Mouse (Mus musculus) megakaryocyte-erythroid progenitor cell, adult 5-6 weeks (primary cell): ENCODE measurements around the gene Gfra4. TPM values are rescaled to one million over a fixed set of nuclear protein-coding genes. Genes with fewer than 3 reads are reported as not detected.

Experiments
- ATAC-seq: replicated peaks from 2 replicates; pipeline ENCODE4 v1.8.0; 2016; ENCODE audit warnings: mild to moderate bottlenecking, inconsistent platforms; ENCODE audit not compliant: severe bottlenecking, poor library complexity, low FRiP score, low TSS enrichment
- total RNA-seq, 2 experiments: library from RNA; stranded (forward) in 1 of 2; stranded (reverse) in 1 of 2; fragments of 200-1000, 215-1000 nt in 1 of 2; fragments of >200 nt in 1 of 2; fragmentation: Nextera tagmentation in 1 of 2; gene quantifications; 2 replicates each; pipeline ENCODE4 v1.2.3; 2014 to 2017

Gene Gfra4
- total RNA-seq (2014; fragmentation: Nextera tagmentation), result not detected in 2 replicates
- total RNA-seq (2017), result not detected in 2 replicates

DNA sequence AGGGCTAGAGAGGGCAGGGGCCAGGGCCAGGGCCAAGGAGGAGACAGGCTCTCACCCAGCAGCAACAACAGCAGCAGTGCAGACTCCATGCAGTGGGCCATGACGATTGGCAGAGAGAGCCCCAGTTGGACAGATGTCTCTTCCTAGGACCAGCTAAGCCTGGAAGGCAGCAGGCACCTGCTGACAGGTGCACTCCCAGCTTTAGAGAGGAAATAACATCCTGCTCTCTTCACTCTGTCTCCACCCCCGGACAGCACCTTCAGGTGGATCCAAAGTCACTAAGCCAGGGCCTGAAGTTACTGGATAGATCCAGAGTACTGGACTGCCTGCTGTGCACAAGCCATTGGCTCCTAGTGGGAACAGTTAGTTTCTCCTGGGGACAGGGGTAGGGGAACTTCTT is at the start of gene Gfra4:
Gene Gfra4, minus strand, starts transcription at position 101 of the 400 bp plus-strand sequence.
- ATAC-seq, result no peak

DNA sequence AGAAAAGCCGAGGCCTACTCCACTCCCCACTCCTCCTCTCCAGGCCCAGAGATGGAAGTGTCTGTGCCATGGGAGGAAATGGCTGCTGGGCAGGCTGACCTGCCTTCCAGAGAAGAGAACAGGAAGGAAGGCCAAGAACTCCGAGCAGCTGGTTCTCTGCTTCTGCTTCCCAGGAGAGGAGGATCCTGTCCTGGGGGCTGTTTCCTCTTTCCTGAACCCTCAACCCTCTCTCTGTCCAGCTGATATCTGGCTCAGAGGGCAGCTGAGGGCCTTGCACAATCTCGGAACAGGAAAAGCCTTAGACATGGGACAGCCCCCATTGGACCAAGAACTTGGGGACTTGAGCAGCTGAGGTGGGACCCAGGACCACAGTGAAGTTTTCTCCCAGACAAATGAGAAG is 48.0 kb upstream of the Gfra4 start:
- ATAC-seq, result no peak

DNA sequence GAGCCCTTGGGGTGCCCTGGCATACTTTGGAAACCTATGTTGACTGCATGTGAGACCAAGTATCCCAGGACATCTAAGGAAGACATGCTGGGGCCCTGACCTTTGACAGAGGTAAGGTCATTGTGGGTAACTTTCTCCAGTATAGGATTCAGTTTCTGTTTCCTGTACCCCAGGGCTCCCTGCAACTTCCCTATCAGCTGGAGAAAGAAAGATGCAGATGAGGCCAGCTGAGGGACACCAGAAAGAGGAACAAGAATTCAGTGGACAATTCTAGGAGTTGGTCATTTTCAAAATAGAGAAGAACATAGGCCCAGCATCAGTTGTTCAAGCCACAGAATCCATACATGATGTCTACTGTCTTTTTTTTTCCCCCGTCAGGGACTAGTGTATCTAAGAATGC is 46.7 kb upstream of the Gfra4 start:
- ATAC-seq, result no peak

DNA sequence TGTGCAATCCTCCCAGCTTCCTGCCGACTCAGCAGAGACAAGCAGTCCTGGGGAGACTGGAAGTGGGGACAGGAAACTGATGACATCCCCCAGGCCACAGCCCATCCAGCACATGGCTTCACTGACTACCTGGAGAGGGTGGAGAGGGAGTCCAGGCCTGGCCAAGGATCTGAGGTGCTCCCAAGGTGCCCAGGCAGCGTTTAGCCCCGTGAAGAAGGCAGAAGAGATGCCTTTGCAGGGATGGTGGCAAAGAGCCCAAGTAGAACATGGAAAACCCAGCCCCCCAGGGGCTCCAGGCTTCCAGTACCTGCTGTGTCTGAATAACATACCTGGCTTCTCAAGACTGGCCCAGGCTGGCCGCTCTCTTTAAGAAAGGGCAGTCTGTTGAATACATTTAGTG is 45.7 kb upstream of the Gfra4 start:
- ATAC-seq, result no peak

DNA sequence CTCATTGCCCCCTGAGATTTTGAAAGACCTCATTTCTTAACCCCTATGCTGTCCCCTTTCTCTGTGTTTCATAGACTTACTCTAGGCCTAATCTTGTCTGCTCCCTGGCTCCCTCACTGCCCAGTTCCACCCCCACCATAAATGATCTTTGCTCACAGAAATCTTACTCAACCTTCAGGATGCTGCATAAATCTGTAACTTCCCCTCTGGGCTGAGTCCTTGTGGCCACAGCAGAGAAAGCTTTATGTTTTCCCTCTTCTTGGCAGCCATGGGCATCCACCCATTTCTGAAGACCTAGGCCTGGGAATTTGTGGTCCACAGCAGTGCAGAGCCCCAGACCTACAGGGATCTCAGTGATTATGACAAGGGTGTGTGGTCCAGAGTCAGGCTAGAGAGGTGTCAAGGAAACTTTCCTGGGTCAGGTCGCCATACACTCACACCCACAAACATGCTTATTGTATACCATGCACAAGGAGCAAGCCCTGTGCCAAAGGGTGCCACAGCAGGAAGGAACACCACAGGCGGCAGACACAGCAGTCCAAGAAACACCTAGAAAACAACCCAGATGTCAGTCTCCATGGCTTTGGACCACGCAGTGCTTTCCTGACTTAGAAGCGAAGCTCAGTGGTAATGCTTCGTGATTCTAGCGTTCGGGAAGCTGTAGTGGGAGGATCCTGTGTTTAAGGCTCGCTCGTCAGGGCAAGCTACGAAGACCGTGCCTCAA is 43.9 kb upstream of the Gfra4 start, which contains the start of gene Siglec1:
Gene Siglec1, minus strand, starts transcription at position 99 of the 724 bp plus-strand sequence.
- no peak for ATAC-seq

DNA sequence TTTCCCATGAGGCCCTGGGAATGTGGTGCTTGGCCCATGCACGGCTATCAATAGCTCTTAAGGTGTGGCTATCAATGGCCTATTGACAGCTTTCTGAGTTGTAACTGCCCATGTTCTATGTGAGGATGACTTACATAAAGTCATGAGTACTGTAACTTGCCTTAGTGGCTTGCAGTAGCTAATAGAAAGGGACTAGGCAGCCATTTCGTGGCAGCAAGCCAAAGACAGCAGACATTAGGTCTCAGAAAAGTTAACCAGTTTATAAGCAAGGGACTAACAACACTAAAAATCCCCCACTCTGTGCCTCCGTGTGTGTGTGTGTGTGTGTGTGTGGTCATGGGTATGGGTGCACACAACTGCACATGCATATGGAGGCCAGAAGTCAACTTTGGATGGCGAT is 41.3 kb upstream of the Gfra4 start:
- ATAC-seq, result no peak

DNA sequence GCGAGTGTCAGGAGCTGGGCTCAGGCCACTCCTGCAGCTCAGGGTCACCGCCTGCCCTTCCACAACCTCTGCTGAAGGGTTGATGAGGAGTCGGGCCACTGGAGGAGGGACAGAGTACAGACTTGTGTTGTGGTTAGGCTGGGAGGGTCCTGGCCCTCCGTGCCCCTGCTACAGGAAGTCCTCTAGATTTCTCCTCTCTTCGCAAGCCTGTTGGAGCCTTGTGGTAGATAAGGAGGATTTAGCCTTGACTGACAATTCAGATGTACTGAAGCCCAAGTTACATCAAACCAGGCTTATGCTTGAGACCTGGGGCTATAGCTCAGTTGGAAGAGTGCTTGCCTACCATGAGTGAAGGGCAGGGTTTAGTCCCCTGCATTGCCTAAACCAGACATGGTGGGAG is 37.6 kb upstream of the Gfra4 start:
- peak; percentile 51 for ATAC-seq

DNA sequence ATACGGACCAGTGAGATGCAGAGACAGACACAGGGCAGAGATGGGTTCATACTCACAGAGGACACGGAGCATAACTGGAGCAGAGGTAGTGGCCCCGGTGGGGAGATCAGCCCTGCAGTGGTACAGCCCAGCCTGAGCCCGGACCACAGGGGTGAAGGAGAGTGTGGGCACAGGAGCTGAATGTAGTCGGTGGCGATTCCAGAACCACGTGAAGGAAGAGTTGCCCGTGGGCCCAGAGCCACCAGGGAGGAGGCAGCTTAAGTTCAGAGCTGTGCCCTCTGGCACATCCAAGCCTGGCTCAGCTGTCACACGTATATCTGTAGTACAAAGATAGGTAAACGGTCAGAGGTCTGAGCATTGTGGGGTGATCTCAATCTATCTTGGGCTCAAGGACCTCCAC is 29.6 kb upstream of the Gfra4 start:
- no peak for ATAC-seq

DNA sequence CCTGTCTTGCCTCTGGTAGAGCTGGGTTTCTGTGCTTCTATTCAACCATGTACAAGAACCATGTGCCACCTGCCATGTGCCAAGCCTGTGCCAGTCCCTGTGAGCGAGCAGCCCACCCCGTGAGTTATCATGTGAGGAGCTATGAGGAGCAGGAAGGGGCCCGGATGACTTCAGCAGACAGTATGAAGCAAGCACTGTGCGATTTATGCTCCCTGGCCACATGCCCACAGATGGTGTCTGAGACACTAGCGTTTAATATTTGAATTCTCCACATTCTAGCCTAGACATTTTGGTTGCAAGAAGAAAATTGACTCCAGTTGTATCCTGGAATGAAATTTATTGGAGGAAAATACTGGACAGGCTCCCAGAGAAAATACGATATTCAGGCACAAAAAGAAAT is 24.6 kb upstream of the Gfra4 start:
- no peak for ATAC-seq

DNA sequence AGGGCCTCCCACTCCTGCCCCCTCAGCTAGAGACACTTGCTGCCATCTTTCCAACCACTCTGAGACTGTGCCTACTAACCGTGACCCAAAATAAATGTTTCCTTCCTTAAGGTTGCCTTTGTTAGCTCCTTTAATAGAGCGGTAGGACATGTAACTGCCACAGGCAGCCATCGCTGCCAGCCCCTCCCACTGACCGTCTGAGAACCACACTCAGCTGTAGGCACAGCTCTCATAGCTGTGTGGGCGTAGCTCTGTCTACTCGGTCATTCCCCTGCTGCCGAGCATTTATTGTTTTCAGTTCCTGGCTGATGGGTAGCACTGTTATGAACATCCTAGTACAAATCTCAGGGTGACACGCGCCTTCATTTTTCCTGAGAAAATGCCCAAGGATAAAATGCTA is 23.5 kb upstream of the Gfra4 start:
- no peak for ATAC-seq

DNA sequence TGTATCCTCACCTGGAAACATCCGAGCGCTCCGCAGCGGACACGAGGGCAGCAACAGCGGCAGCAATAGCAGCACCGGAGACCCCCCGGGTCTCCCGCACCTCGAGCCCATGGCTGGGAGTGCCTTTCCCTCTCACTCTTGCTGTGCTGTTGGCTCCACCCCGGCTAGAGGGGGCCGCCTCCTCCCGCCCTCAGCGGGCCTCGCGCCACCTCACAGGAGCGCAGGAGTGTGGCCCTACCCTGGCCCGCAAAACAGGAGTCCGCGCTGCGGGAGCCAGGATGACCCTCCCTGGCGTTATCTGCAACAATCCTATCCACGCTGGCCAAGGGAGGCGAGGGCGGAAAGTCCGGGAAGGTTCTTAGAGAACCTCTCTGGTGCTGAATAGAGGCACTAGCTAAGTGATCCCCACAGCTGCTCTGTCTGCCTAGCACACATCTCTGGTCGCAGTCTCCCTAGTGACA is 20.5 kb upstream of the Gfra4 start, which contains the start of gene Adam33:
Gene Adam33, minus strand, starts transcription at position 411 of the 461 bp plus-strand sequence.
- ATAC-seq, result peak; percentile 67

DNA sequence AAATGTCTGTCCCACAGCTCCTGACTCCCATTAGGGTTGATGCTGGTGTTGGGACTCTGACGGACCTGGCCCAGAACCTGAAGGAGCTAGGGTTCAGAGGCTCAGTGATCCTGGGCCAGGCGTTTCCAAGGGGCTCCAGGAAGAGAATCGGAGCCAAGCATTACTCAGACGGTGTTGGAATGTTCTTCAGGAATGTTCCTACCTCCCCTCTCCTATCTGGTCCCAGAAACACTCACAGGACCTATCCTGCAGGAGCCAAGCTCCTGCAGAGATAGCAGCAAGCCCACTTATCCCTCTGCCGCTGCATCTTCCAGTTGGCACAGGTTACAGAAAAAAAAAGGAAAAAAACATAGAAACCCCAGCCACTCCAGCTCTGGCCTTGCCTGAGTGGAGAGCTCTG is 18.7 kb upstream of the Gfra4 start:
- no peak for ATAC-seq

DNA sequence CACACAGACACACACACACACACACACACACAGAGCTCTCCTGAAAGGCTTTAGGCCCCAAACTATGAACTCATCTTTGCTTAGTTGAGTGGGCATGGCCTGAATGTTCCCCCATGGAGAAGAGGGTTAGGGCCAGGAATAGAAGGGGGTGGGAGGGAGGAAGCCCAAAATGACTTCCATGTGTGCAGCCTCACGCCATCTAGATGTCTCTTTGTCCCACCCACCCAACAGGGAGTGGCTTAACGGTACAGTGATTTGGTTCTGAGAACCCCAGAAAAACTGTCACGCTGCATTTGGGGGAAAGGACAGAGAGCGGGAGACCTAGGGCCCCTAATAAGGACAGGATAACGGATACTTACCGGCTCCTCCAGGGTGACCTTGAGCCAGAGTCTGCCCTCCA is 17.9 kb upstream of the Gfra4 start:
- no peak for ATAC-seq

DNA sequence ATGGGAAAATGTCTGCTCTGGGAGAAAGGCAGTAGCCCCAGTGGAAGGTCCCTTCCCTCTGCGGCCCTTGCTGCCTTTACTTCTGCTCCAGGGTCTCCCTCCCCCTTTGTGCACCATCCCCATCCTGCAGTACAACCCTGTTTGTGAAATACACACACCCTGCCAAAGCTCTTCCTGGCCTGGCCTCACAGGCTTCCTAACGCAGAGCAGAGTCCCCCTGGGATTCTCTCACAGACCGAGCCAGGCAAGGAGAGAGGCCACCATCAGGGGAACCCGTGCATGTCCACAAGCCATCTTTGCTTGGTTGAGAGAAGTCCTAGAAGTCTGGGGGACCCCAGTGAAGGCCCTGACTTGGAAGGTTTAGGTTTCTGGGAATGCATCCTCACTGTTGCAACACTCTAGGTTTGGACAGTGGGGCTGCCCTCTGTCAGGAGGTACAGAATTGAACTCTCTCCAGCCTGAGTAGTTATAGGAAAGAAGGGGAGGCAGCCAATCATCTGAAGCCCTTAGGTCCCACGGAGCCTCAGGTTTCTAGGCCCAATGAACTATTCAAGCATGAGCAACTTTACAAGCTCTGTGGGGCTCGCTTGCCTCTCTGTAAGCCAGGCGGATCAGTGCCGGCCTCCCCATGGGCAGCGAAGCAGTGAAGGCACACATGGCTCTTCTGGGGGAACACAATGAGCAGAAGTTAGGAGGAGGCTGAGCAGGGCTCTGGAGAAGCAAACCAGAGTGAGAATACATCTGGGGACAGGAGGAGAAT is 17.1 kb upstream of the Gfra4 start:
- no peak for ATAC-seq

DNA sequence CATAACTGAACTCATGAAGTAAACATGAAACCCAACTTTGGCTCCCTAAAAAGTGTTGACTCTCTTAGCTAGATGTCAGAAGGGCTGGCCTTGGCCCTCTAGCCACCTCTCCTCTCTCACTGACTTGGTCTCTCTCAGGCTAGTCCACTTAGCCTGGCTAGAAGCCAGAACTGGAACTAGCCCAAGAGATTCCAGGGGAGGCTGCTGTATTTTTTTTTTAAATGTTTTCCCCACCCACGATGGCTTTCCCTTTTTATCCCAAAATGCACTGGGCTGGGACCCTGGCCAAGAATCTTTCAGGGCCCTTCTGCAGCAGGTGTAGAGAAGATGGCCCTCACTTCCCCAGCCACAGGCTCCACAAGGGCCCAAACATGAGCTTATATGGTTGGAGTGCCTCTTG is 16.5 kb upstream of the Gfra4 start:
- ATAC-seq, result no peak

DNA sequence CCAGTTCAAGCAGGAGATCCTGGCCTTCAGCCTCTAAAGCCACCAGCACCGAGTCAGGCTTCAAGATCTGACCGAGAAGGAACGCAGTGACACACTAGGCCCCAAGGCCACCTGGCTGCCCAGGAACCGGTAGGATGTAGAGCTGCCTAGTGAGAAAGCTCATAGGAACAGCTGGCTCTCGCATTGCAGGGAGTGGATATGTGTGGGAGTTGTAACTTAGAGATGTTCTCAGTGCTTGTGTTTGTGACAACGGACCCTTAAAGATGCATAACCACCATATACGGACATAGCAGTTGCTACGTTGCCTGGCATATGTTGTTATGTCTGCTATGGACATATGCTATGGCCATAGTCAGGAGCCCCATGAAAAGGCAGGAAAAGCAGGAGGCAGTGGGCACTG is 15.8 kb upstream of the Gfra4 start:
- no peak for ATAC-seq

DNA sequence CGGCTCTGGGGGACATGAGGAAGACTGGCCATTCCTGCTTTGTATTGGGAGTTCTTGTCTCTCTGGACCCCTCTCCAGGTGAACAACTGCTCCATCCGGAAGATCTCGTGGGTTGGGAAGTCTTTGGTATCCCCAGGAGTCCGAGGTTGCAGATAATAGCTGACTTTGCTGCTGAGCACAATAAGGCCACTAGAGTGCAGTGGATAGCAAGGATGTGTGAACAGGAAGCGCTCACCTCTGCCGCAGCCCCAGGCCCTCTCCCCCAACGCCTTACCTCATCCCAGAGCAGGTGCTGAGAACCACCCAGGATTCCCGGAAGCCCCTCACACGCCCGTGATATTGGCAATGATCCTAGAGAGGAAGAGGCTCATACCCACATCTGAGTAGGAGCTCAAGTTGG is 13.3 kb upstream of the Gfra4 start:
- ATAC-seq, result peak; percentile 39; the same call in 1 of the 2 replicates

DNA sequence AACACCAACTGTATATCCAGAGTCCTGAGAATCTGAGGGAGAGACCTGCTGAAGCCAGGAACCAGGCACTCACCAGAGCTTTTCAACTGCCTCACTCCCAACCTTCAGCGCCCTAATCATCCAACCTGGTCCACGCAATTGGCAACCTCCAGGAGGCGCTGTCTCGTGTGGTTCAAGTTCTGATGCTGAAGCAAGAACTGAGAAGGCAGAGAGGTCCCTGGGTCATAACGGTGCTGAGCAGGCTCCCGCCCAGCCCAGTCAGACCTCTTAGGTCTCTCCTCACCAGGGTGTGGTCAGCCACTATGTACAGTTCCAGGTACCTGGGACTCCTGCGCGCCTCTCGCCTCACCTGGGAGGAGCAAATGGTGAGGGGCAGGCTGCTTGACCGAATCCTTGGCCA is 12.7 kb upstream of the Gfra4 start:
- ATAC-seq, result peak; percentile 51

DNA sequence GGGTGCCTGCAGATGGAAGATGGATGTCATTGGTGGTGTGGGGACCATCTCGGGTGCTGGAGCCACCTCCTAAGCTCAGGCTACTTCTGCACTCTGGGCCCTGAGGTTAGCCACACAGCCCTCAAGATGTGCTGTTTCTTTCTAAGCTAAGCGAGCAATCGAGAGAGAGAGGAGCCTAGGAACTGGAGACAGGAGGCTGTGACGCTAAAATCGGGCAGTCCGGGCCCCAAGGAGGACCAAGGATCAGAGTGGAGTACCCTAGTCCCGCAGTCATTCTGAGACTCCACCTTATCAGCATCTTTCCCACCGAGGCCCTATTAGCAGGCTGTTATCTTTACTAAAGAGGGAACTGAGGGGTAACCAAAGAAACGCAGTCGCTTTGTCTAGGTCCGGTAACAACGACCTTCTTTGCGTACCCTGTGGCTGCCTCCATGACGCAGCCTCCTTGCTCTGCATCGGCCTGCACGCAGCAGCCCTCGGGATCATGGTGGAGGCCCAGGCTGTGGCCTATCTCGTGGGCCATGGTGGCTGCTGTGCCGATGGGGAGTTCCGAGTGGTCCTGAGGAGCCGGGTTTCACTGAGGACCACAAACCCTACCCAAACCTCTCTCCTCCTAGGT is 11.9 kb upstream of the Gfra4 start:
- no peak for ATAC-seq
